Mouse (Mus musculus) lung, postnatal 0 days (tissue): Measurements from ENCODE around the gene Gzmn. TPM values are rescaled to one million over a fixed set of nuclear protein-coding genes. Genes with fewer than 3 reads are reported as not detected.
"Not testable (repeated sequence)": the region's sequence is repeated elsewhere in the genome, so short reads cannot be mapped to it uniquely, and the experiment has no call there.

ENCODE experiments used
- ATAC-seq: fragments of 200-750 bp; cut with Nextera tagmentation; 2 replicates; pipeline ENCODE4 v1.8.0; 2017; ENCODE audit warnings: moderate library complexity
- DNase-seq: peaks from one replicate; pipeline ENCODE4 v3.0.0-alpha.2; 2016; ENCODE audit warnings: low spot score
- H3K27ac ChIP-seq: fragments of 300-500 bp; sonication (generic); 2 replicates; pipeline ENCODE4 v1.5.1; 2014; ENCODE audit warnings: antibody characterized with exemption, mild to moderate bottlenecking, low read length, mixed read lengths
- H3K27me3 ChIP-seq: fragments of 300-500 bp; sonication (generic); replicated peaks from 2 replicates; pipeline ENCODE4 v1.6.1; 2014; ENCODE audit warnings: low read length, mixed read lengths; ENCODE audit not compliant: insufficient read depth
- H3K36me3 ChIP-seq: fragments of 300-500 bp; sonication (generic); 2 replicates; pipeline ENCODE4 v1.6.1; 2014; ENCODE audit warnings: low read length, mixed read lengths; ENCODE audit not compliant: insufficient read depth
- H3K4me1 ChIP-seq: fragments of 300-500 bp; sonication (generic); 2 replicates; pipeline ENCODE4 v1.6.1; 2014; ENCODE audit warnings: antibody characterized with exemption, low read depth, low read length, mixed read lengths; ENCODE audit not compliant: insufficient read depth
- H3K4me2 ChIP-seq: fragments of 300-500 bp; sonication (generic); replicated peaks from 2 replicates; pipeline ENCODE4 v1.6.1; 2014; ENCODE audit warnings: low read depth, mild to moderate bottlenecking, low read length, moderate library complexity, mixed read lengths
- H3K4me3 ChIP-seq: fragments of 300-500 bp; sonication (generic); 2 replicates; pipeline ENCODE4 v1.5.1; 2014; ENCODE audit warnings: low read depth, low read length
- H3K9ac ChIP-seq: fragments of 300-500 bp; sonication (generic); replicated peaks from 2 replicates; pipeline ENCODE4 v1.6.1; 2014; ENCODE audit warnings: low read depth, mild to moderate bottlenecking
- H3K9me3 ChIP-seq: fragments of 300-500 bp; sonication (generic); 2 replicates; pipeline ENCODE4 v1.6.1; 2016; ENCODE audit warnings: low read length, mixed read lengths
- CTCF ChIP-seq: IDR thresholded peaks from 2 replicates; pipeline ENCODE4 v1.5.1; 2016; ENCODE audit warnings: antibody characterized with exemption, mild to moderate bottlenecking
- EP300 ChIP-seq: IDR thresholded peaks from 2 replicates; pipeline ENCODE4 v1.6.1; 2016; ENCODE audit warnings: antibody characterized with exemption, mild to moderate bottlenecking, control low read depth
- WGBS: fragments of 180-500 bp; shearing (Covaris S2); extraction: QIAGEN DNeasy Blood & Tissue Kit; methylation state at CpG from one replicate; pipeline ENCODE4 v1.1.7; 2014; 5-methylcytosine and 5-hydroxymethylcytosine counted together
- polyA plus RNA-seq: library from polyadenylated mRNA; unstranded; fragments of >200 nt; fragmentation: Nextera tagmentation; extraction: Ambion mirVana; gene quantifications from 2 replicates; pipeline ENCODE4 v1.2.1, GENCODE M21; 2015

Gene Gzmn
- polyA plus RNA-seq, 1 experiment from 2014 or later: not detected

GRCm38 (mm10) chr14:56177651-56178050, 3.3 kb upstream of the Gzmn start:
- peak; percentile 71 for TF ChIP-seq CTCF
- H3K27ac ChIP-seq, H3K4me1 ChIP-seq, H3K9me3 ChIP-seq, H3K4me2 ChIP-seq, H3K27me3 ChIP-seq, ATAC-seq, H3K36me3 ChIP-seq, H3K4me3 ChIP-seq, H3K9ac ChIP-seq: not testable (repeated sequence)
- DNase-seq: peak; percentile 42
- WGBS: 15% methylated on average over 8 of the region's 8 CpGs

DNA sequence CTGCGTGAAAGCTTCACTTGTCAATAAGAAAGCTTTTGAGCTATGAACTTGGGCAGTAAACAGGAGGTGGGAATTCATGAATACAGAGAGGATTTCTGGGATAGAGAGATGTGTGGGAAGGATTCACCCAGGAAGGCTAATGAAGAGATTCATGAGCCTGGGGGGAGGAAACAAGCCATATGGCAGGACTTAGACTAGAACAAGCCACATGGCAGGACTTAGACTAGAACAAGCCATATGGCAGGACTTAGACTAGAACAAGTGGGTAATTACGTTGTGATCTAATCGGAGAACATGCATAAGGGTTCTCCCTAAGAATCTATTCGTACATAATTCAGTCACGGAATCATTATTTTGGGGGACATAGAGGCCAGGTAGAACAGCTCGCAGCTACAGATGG, 1.0 kb downstream of the Gzmn start:
- Histone ChIP-seq H3K4me3 (no peak overlapping the region), H3K9ac (no peak overlapping the region), H3K9me3 (no peaks in the 10 kb centered on the region), H3K27ac (no peak overlapping the region), H3K36me3 (no peaks in the 10 kb centered on the region), H3K4me2 (no peak overlapping the region), H3K27me3 (no peaks in the 10 kb centered on the region), H3K4me1 (no peaks in the 10 kb centered on the region)
- DNase-seq (no peak), ATAC-seq (no peak)
- WGBS: 96% methylated on average over 6 of the region's 6 CpGs
- TF ChIP-seq EP300 (no peak), CTCF (no peak)

GRCm38 (mm10) chr14:56172744-56173143, 1.7 kb downstream of the Gzmn start:
- Histone ChIP-seq H3K4me1 (no peaks in the 10 kb centered on the region), H3K9me3 (no peaks in the 10 kb centered on the region), H3K4me2 (no peak overlapping the region), H3K4me3 (no peak overlapping the region), H3K27ac (no peak overlapping the region), H3K27me3 (no peaks in the 10 kb centered on the region), H3K36me3 (no peaks in the 10 kb centered on the region), H3K9ac (no peak overlapping the region)
- no peak for DNase-seq
- 83% methylated on average over 5 of the region's 5 CpGs for WGBS
- no peak for ATAC-seq
- TF ChIP-seq EP300 (no peak), CTCF (no peak)

DNA sequence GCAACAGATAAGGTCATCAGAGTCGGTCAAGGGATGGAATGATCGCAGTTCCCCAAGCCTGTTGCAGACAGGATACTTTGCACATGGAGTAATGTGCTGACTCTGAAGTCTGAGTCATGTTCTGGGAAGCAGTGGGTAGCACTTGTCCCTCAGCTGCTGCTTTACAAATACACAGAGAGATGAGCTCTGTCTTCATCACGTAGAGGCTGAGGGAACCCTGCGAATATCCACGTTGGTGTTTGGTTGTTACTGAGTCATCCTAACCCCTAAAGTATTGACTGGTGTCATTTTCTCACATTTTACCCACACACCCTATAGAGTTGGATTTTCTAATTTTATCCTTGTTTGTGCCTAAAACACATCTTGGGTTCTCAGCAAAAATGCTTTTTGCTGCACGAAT, 6.4 kb downstream of the Gzmn start:
- no peaks in the 10 kb centered on the region for H3K9me3 ChIP-seq
- H3K4me3 ChIP-seq: no peak overlapping the region
- H3K27ac ChIP-seq: no peak overlapping the region
- H3K36me3 ChIP-seq: no peaks in the 10 kb centered on the region
- ATAC-seq (no peak), DNase-seq (no peak)
- H3K9ac ChIP-seq: no peak overlapping the region
- 69% methylated on average over 6 of the region's 6 CpGs for WGBS
- H3K4me2 ChIP-seq: no peak overlapping the region
- no peaks in the 10 kb centered on the region for H3K27me3 ChIP-seq
- no peaks in the 10 kb centered on the region for H3K4me1 ChIP-seq
- no peak for TF ChIP-seq EP300
- TF ChIP-seq CTCF: no peak

GRCm38 (mm10) chr14:56162109-56162508, 12.3 kb downstream of the Gzmn start:
- H3K4me1 ChIP-seq: no peaks in the 10 kb centered on the region
- no peak overlapping the region for H3K27ac ChIP-seq
- no peaks in the 10 kb centered on the region for H3K27me3 ChIP-seq
- DNase-seq (no peak), ATAC-seq (no peak)
- 87% methylated on average over 2 of the region's 2 CpGs for WGBS
- no peaks in the 10 kb centered on the region for H3K9me3 ChIP-seq
- H3K9ac ChIP-seq: no peak overlapping the region
- no peak overlapping the region for H3K4me3 ChIP-seq
- no peaks in the 10 kb centered on the region for H3K36me3 ChIP-seq
- TF ChIP-seq EP300 (no peak), CTCF (no peak)
- H3K4me2 ChIP-seq: no peak overlapping the region

DNA sequence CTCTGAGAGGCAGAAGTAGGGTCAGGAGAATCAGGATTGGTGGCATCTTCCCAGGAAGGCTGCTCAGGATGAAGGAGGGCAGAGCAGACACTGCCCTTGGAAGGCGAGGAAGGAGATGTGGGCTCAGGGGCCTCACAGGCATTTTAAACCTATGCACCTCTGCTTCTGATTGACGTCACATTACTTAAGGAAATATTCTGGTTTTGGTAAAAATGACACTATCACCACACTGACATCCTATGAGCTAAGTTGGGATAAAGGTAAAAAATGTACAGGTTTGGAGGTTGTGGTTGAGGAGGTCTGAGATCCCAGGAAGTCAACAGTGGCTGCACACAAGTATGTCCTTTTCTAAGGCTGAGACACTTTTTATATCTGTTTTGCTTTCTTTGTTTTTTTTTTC, 14.9 kb downstream of the Gzmn start, which contains the start of gene Gzmg:
TSS of gene Gzmg (minus strand) at position 101 of the 400 bp plus-strand sequence.
- not testable (repeated sequence) for H3K4me2 ChIP-seq, H3K27ac ChIP-seq, H3K4me1 ChIP-seq, H3K36me3 ChIP-seq, H3K9me3 ChIP-seq, H3K27me3 ChIP-seq, H3K4me3 ChIP-seq, DNase-seq, H3K9ac ChIP-seq, ATAC-seq
- WGBS: 77% methylated on average over 2 of the region's 2 CpGs

GRCm38 (mm10) chr14:56155340-56155739, 19.1 kb downstream of the Gzmn start:
- WGBS: 65% methylated on average over 2 of the region's 2 CpGs
- H3K27me3 ChIP-seq: no peaks in the 10 kb centered on the region
- no peak overlapping the region for H3K4me2 ChIP-seq
- no peak for ATAC-seq
- H3K4me3 ChIP-seq: no peak overlapping the region
- no peak overlapping the region for H3K27ac ChIP-seq
- no peaks in the 10 kb centered on the region for H3K9me3 ChIP-seq
- no peak for DNase-seq
- H3K36me3 ChIP-seq: no peaks in the 10 kb centered on the region
- TF ChIP-seq EP300 (no peak), CTCF (peak; percentile 40)
- H3K4me1 ChIP-seq: no peaks in the 10 kb centered on the region
- H3K9ac ChIP-seq: no peak overlapping the region

DNA sequence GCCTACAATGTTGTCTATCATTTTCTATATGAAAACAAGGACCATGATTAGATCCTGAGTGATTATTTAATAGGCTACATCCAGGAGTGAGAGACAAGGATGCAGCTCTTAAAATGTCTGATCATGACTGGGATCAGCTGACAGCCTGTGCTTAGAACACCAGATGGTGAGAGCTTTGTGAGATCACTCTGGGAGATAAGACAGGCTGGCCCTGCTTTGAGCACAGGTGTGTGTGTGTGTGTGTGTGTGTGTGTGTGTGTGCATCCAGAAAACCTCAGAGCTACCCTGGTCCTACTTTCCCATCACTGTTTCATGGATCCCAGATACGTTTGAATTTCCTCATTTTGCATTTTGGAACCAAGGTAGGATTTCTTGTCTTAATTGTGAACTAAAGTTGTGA, 40.7 kb downstream of the Gzmn start:
- DNase-seq, H3K9ac ChIP-seq: not testable (repeated sequence)
- 69% methylated on average over 1 of the region's 1 CpGs for WGBS

GRCm38 (mm10) chr14:56132508-56132907, 41.9 kb downstream of the Gzmn start, which contains the start of gene Gzmd:
TSS of gene Gzmd (minus strand) at chr14:56132608.
- not testable (repeated sequence) for DNase-seq, H3K27ac ChIP-seq, H3K9ac ChIP-seq, H3K27me3 ChIP-seq, H3K4me2 ChIP-seq, H3K4me3 ChIP-seq, H3K36me3 ChIP-seq, H3K9me3 ChIP-seq, H3K4me1 ChIP-seq, ATAC-seq
- 58% methylated on average over 2 of the region's 2 CpGs for WGBS

More for the DNA sequence above, 40.7 kb downstream of the Gzmn start:
- not testable (repeated sequence) for H3K4me2 ChIP-seq, H3K27me3 ChIP-seq, H3K9me3 ChIP-seq, H3K27ac ChIP-seq, ATAC-seq, H3K4me1 ChIP-seq, H3K36me3 ChIP-seq, H3K4me3 ChIP-seq
